Mouse (Mus musculus): ENCODE measurements around the gene Shc3.

GRCm38 (mm10) chr13:51423647-51424046, 145.6 kb downstream of the Shc3 start:
- TF ChIP-seq TAL1 (IDR thresholded peaks at IDR 0.05; ENCODE audit: low read length) (no peak), GATA1 (IDR thresholded peaks at IDR 0.05; ENCODE audit: low read length) (no peak)

Data from erythroblast, embryonic 14.5 days (primary cell).